Mouse (Mus musculus) embryonic fibroblast, embryonic 13.5 days (primary cell): ENCODE measurements around the gene Irak1. TPM values are rescaled to one million over a fixed set of nuclear protein-coding genes. Genes with fewer than 3 reads are reported as not detected.

Source experiments
- H3K27ac ChIP-seq: 2 replicates; pipeline ENCODE4 v1.5.1; 2012; ENCODE audit warnings: low read length, control low read depth, inconsistent platforms; ENCODE audit not compliant: insufficient read depth
- H3K4me1 ChIP-seq: 2 replicates; pipeline ENCODE4 v1.6.1; 2011; ENCODE audit warnings: low read length; ENCODE audit not compliant: control insufficient read depth, insufficient read depth
- H3K4me3 ChIP-seq: 2 replicates; pipeline ENCODE4 v1.5.1; 2011; ENCODE audit warnings: mild to moderate bottlenecking, control low read depth, low read length; ENCODE audit not compliant: insufficient read depth
- CTCF ChIP-seq: IDR thresholded peaks from 2 replicates; pipeline ENCODE4 v1.5.1; 2011; ENCODE audit warnings: mild to moderate bottlenecking, control low read depth, low read length, moderate library complexity, borderline replicate concordance; ENCODE audit not compliant: insufficient read depth
- POLR2A ChIP-seq: IDR thresholded peaks from 2 replicates; pipeline ENCODE4 v1.6.1; 2011; ENCODE audit warnings: low read depth, mild to moderate bottlenecking, control low read depth, low read length, moderate library complexity
- polyA plus RNA-seq: library from polyadenylated mRNA; stranded (reverse); fragments of >200 nt; gene quantifications from 2 replicates; pipeline ENCODE4 v1.2.4, GENCODE M21; 2011; ENCODE audit warnings: low read depth; ENCODE audit not compliant: missing spikeins, insufficient read length

Gene Irak1
- polyA plus RNA-seq: 61.2 and 68.2 TPM in 2 replicates

DNA sequence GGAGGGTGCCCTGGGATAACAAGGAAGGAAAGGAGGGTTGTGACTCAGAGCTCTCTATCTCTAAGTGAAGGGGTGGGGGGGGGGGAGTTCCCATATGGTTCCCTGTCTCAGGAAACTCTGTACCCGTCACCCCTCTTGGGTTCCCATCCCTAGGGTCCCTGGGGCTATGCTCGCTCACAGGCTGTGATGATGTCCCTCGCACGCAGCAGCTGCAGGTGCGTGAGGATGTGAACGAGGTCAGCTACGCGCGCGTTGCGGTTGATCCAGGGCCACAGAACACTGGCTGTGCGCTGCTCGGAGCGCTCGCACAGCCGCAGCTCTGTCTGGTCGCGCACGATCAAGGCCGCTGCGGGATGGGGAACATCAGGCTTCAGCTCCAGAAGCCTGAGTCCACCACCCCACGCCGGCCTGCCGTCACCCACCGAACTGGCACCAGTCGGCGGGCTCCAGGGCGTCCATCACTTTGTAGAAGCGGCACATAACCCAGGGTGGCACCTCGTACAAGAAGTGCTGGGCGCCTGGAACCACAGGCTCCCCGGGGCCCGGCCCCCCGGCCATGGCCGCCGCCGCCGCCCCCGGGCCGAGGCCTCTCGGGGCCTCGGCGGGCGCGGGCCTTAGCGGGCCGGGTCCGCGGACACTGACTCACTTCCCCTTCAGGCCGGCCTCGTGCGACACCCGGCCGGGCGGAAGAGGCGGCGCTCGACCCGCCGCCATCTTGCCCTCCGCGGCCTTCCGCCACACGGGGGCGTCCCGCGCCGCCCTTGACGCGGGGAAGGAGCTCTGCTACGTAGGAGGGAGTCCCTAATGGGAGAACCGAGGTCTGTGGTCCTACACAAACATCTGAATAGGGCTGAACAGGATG is at the start of gene Irak1:
TSS of gene Irak1 (minus strand) at position 731 of the 862 bp plus-strand sequence.
- peak within 1 kb of the TSS; percentile 78 for H3K27ac ChIP-seq
- TF ChIP-seq POLR2A (peak; percentile 36; the same call in 1 of the 2 replicates), CTCF (peak; percentile 36; the same call in 1 of the 2 replicates)

GRCm38 (mm10) chrX:74070794-74071193 is 47.1 kb upstream of the Irak1 start:
- Histone ChIP-seq H3K4me3 (no peak overlapping the region), H3K4me1 (no peaks in the 10 kb centered on the region), H3K27ac (no peak overlapping the region)
- TF ChIP-seq CTCF (no peak), POLR2A (no peak)

More for the DNA sequence above, at the start of gene Irak1:
- Histone ChIP-seq H3K4me3 (peak within 1 kb of the TSS; percentile 43), H3K4me1 (no peaks in the 10 kb centered on the region)

DNA sequence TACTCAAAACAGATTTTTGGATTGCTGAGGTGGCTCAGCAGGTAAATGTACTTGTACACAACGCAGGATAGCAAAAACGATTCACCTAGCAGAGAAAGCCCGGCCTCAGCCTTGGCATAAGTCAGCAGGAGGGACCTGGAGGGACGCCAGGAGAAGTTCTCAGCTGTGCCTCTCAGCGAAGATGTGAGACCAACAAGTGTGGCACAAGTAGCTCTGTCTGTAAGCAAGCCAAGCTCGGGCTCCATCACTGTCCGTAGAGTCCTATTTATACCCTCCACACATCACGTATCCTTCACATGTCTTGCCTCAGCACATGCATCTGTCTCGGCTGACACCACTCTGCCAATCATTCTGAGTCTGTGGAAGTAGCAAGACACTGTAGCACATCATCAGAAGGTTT is 44.2 kb upstream of the Irak1 start:
- TF ChIP-seq POLR2A (no peak), CTCF (no peak)
- Histone ChIP-seq H3K4me1 (no peaks in the 10 kb centered on the region), H3K4me3 (no peak overlapping the region), H3K27ac (no peak overlapping the region)

GRCm38 (mm10) chrX:74045107-74045506 is 21.4 kb upstream of the Irak1 start:
- TF ChIP-seq POLR2A: no peak
- no peak for TF ChIP-seq CTCF
- Histone ChIP-seq H3K4me3 (no peak overlapping the region), H3K27ac (no peak overlapping the region), H3K4me1 (no peaks in the 10 kb centered on the region)

DNA sequence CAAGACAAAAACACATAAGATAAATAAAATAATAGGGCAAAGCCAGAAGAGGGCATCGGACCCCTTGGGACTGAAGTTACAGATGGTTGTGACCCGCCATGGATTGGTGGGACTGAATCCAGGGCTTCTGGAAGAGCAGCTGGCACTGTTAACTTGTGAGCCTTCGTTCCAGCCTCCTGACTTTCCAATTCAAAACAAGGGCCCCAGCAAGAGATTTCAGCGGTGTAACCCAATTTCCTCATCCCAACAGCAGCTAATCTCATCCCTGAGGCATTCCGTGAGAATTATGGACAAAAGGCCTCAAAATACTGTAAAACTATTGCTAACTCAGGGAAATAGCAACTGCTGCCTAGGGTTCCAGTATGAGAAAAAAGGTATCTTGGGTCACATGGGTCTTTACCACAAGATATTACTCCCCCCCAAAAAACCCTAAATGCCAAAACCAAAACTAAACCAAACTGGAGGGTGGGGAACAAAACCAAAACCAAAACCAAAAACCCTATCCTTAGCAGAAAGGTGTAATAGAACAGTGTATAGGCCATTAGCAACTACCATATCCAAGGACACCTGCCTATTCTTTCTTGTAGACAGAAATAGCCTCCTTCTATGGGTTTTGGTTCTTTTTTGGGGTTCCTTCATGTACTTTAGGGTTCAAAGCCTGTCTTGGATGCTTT is 14.1 kb upstream of the Irak1 start:
- no peaks in the 10 kb centered on the region for H3K4me1 ChIP-seq
- TF ChIP-seq POLR2A: no peak
- no peak for TF ChIP-seq CTCF
- no peak overlapping the region for H3K27ac ChIP-seq
- no peak overlapping the region for H3K4me3 ChIP-seq

GRCm38 (mm10) chrX:74030000-74030399 is 6.3 kb upstream of the Irak1 start:
- no peak for TF ChIP-seq CTCF
- TF ChIP-seq POLR2A: no peak
- Histone ChIP-seq H3K4me1 (no peaks in the 10 kb centered on the region), H3K27ac (no peak overlapping the region), H3K4me3 (no peak overlapping the region)

DNA sequence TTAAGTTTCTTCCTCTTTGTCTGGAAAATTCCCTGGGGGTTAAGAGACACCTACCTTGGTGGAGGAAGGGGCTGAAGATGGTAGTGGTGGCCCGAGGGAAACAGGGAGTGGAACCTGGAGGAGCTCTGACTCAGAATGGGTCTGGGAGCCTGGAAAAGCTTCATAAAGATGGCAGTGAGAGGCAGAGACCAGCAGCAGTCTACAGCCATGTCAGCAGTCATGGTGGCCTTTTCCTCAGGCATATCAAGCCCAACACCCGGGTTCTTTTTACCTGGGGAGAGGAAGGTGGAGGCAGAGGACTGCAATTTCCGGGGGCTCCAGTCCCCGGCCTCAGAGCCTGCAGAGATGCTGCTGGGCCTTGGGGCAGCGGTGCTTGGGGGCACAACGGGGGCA is 927 bp downstream of the Irak1 start:
- H3K27ac ChIP-seq: no peak overlapping the region
- TF ChIP-seq CTCF (no peak), POLR2A (no peak)

GRCm38 (mm10) chrX:74014597-74014996 is 9.1 kb downstream of the Irak1 start:
- H3K27ac ChIP-seq: no peak overlapping the region
- no peak for TF ChIP-seq POLR2A
- TF ChIP-seq CTCF: no peak
- no peaks in the 10 kb centered on the region for H3K4me1 ChIP-seq
- H3K4me3 ChIP-seq: no peak overlapping the region

More for the DNA sequence above, 927 bp downstream of the Irak1 start:
- no peaks in the 10 kb centered on the region for H3K4me1 ChIP-seq
- H3K4me3 ChIP-seq: peak overlapping the region; percentile 43

- no peaks in the 10 kb centered on the region for H3K4me1 ChIP-seq
- no peak overlapping the region for H3K27ac ChIP-seq
- H3K4me3 ChIP-seq: no peak overlapping the region
- no peak for TF ChIP-seq POLR2A
- TF ChIP-seq CTCF: no peak
Observed at GRCm38 (mm10) chrX:74008063-74008462, 15.7 kb downstream of the Irak1 start.

GRCm38 (mm10) chrX:74006401-74006800 is 17.3 kb downstream of the Irak1 start:
- Histone ChIP-seq H3K4me1 (no peaks in the 10 kb centered on the region), H3K4me3 (no peak overlapping the region), H3K27ac (no peak overlapping the region)
- TF ChIP-seq POLR2A: no peak
- TF ChIP-seq CTCF: no peak
